Mouse (Mus musculus): Measurements from ENCODE around the gene Ildr2.
A peak's percentile ranks its signal among the peaks of the same experiment; 100 is the strongest.

Ildr2 gene

DNA sequence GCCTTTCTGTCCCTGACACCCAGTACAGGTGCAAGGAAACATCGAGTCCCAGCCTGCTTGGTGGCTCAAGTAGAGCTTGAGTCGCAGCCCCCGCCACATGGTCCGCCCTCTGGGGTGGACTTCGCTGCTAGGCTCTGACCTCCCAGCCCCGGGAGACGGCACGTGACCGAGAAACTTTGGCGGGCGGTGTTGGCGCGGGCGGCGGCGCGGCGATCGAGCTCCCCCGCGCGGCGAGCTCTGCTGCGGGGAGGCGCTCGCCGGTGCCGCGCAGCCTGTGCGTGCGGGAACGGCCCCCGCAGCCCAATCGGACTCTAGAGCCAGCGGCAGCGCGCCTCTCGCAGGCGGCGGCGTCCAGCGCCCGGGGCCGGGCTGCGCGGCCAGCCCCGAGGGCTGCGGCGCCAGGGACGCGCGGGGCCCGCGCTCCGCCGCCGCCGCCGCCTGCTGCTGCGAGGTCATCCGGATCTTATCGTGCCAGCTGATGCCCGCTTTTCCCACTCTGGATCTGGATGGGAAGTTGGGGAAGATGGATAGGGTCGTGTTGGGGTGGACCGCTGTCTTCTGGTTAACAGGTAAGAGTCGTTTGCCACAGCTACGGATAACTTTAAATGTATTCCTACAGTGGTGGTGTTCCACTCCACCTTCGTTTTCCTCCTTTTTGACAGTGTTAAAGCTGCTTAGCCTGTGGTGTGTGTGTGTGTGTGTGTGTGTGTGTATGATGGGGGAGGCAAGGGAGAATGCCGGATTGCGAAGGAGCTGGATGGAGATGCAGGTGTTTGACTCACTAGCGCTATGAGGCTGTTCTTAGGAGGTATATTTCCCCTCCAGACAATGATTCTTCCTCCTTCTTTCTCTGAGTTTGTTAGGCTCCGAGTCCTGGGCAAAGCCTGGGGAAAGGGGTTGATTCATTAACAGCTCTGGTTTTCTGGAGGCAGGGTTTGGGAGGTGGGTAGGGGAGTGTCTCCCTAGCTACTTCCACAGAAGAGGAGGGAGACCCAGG, at the start of gene Ildr2:
Ildr2 (plus strand) TSS at position 242 of the 997 bp plus-strand sequence.
- Histone ChIP-seq H3K4me1 (replicated peaks; ENCODE audit: low read depth, low read length) (peaks cover 23% of the 10 kb centered on the region; the same call in 1 of the 2 replicates), H3K27me3 (ENCODE audit: insufficient read depth, low read length) (peaks cover 80% of the 10 kb centered on the region), H3K36me3 (ENCODE audit: insufficient read depth, low read length) (no peaks in the 10 kb centered on the region), H3K4me3 (replicated peaks; ENCODE audit: low read length) (peak within 1 kb of the TSS; percentile 72), H3K9me3 (ENCODE audit: low read length) (no peaks in the 10 kb centered on the region; the same call in 1 of the 2 replicates)
- TF ChIP-seq POU5F1 (IDR thresholded peaks at IDR 0.05; ENCODE audit: borderline replicate concordance, low read length): no peak
- TF ChIP-seq NANOG (IDR thresholded peaks at IDR 0.05; ENCODE audit: borderline replicate concordance, low read length): no peak
- TF ChIP-seq CTCF (conservative IDR thresholded peaks at IDR 0.05; ENCODE audit: low read length): no peak

DNA sequence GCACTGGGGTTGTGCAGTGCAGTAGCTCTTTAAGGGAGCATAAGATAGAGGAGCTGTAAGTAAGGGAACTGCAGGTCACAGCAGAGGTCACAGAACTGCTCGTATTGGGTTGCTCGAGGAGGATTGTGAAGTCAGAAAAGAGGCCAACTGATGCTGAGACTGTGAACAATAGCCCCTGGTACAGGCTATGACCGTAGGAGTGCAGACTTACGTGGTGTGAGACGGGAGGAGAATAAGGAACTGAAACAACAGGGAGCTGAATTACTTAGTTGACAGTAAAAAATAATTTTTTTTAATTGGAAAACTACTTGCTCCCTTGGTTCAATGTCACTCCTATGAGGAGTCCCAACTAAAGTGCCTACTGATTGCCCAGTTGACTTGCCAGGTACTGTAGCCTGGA, 49.8 kb upstream of the Ildr2 start:
- TF ChIP-seq NANOG (IDR thresholded peaks at IDR 0.05; ENCODE audit: borderline replicate concordance, low read length): no peak
- TF ChIP-seq POU5F1 (IDR thresholded peaks at IDR 0.05; ENCODE audit: borderline replicate concordance, low read length): no peak
- TF ChIP-seq CTCF (conservative IDR thresholded peaks at IDR 0.05; ENCODE audit: low read length): no peak
- Histone ChIP-seq H3K36me3 (ENCODE audit: insufficient read depth, low read length) (peaks cover 9% of the 10 kb centered on the region; the same call in 1 of the 2 replicates), H3K9me3 (ENCODE audit: low read length) (peaks cover 22% of the 10 kb centered on the region), H3K4me1 (replicated peaks; ENCODE audit: low read depth, low read length) (peaks cover 4% of the 10 kb centered on the region; the same call in 1 of the 2 replicates), H3K27me3 (ENCODE audit: insufficient read depth, low read length) (no peaks in the 10 kb centered on the region), H3K4me3 (replicated peaks; ENCODE audit: low read length) (no peak overlapping the region)

DNA sequence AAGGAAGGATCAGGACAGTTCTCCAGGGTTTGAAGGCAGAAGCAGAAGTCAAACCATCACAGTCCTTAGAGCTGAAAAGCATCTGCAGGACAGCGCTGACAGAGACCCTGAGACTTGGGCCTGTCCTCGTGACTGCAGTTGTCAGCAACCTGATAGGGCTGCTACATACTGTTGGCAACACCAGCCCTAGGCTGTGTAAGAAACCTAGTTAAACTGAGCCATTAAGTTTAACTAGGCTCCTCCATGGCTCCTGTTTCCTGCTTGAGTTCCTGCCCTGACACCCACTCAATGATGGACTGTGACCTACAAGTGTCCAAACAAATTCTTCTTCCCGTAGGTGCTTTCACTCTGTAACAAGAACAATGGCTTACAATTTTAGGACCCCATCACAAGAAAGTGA, 48.8 kb upstream of the Ildr2 start:
- Histone ChIP-seq H3K36me3 (ENCODE audit: insufficient read depth, low read length) (no peaks in the 10 kb centered on the region), H3K9me3 (ENCODE audit: low read length) (peaks cover 26% of the 10 kb centered on the region), H3K4me1 (replicated peaks; ENCODE audit: low read depth, low read length) (peaks cover 4% of the 10 kb centered on the region; the same call in 1 of the 2 replicates), H3K27me3 (ENCODE audit: insufficient read depth, low read length) (no peaks in the 10 kb centered on the region), H3K4me3 (replicated peaks; ENCODE audit: low read length) (no peak overlapping the region)
- no peak for TF ChIP-seq NANOG (IDR thresholded peaks at IDR 0.05; ENCODE audit: borderline replicate concordance, low read length)
- no peak for TF ChIP-seq POU5F1 (IDR thresholded peaks at IDR 0.05; ENCODE audit: borderline replicate concordance, low read length)
- TF ChIP-seq CTCF (conservative IDR thresholded peaks at IDR 0.05; ENCODE audit: low read length): no peak

DNA sequence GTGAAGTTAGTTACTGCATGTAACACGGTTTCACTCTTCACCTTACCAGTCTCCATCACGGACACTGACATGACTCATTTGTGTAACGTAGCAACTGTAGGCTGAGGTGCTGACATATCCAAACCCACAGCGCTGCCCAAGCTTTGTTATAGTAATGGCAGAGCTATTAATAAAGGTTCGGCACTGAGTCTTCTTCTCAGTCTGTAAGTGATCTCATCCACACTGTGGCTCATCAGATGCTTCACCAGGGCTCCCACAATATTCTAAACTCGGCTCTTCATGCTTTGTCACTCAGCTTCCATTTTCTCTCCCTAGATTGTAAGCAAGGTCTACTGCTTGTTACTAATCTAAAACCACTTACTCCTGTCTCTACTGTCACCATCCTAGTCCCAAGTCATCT, 44.6 kb upstream of the Ildr2 start:
- Histone ChIP-seq H3K4me1 (replicated peaks; ENCODE audit: low read depth, low read length) (no peaks in the 10 kb centered on the region), H3K9me3 (ENCODE audit: low read length) (peaks cover 30% of the 10 kb centered on the region), H3K27me3 (ENCODE audit: insufficient read depth, low read length) (no peaks in the 10 kb centered on the region), H3K36me3 (ENCODE audit: insufficient read depth, low read length) (no peaks in the 10 kb centered on the region), H3K4me3 (replicated peaks; ENCODE audit: low read length) (no peak overlapping the region)
- TF ChIP-seq NANOG (IDR thresholded peaks at IDR 0.05; ENCODE audit: borderline replicate concordance, low read length) (no peak), CTCF (conservative IDR thresholded peaks at IDR 0.05; ENCODE audit: low read length) (no peak), POU5F1 (IDR thresholded peaks at IDR 0.05; ENCODE audit: borderline replicate concordance, low read length) (no peak)

DNA sequence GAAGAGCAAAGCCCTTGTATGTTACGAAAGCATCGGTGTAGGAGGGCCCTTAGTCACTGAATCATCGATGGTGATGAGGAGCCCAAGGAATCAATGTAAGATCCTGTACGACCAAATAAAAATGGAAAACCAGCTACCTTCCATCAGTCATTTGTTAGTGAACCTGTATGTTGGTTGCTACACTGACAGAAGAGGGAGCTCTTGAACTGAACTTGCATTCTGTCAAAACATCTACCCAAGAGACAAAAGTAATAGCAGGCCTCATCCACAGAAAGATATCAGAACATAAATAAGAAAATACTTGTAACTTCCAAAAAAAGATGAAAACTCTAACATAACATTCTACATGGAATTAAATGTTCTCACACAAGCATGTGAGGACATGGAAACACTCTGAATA, 39.8 kb upstream of the Ildr2 start:
- peaks cover 14% of the 10 kb centered on the region for H3K9me3 ChIP-seq (ENCODE audit: low read length)
- TF ChIP-seq POU5F1 (IDR thresholded peaks at IDR 0.05; ENCODE audit: borderline replicate concordance, low read length) (no peak), NANOG (IDR thresholded peaks at IDR 0.05; ENCODE audit: borderline replicate concordance, low read length) (no peak), CTCF (conservative IDR thresholded peaks at IDR 0.05; ENCODE audit: low read length) (no peak)

DNA sequence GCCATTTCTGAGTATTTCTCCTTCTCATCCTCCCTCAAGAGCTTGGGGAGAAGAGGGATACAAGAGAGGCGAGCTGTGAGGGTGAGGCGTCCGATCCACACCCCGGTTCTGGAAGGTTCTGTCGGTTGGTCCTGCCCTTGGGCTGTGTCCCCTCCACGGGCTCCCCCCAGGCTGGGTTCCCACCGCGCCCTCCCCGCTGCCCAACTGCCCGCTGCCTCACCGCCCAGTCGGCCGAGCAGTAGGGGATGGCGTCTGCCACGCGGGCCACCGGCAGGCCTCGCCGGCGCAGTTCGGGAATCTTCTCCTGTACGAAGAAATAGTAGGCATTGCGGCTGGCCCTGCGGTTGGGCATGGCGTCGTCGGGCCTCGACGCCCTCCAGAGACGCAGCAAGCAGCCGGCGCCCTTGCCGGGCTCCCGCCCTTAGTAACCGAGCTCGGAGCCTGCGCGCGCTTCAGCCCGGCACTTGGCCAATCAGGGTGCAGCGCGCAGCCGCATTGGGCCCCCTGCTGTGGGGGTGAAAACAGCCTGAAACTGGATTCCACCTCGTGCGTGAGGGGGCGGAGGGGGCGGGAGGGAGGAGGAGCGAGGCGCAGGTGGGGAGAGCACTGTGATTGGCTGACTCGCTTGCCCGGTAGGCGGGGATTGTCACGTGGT, 15.5 kb upstream of the Ildr2 start, which contains the start of gene Mael:
Mael (minus strand) TSS at position 433 of the 655 bp plus-strand sequence.
- Histone ChIP-seq H3K4me1 (replicated peaks; ENCODE audit: low read depth, low read length) (no peaks in the 10 kb centered on the region), H3K36me3 (ENCODE audit: insufficient read depth, low read length) (peaks cover 12% of the 10 kb centered on the region; the same call in 1 of the 2 replicates), H3K9me3 (ENCODE audit: low read length) (peaks cover 6% of the 10 kb centered on the region), H3K27me3 (ENCODE audit: insufficient read depth, low read length) (peaks cover 23% of the 10 kb centered on the region), H3K4me3 (replicated peaks; ENCODE audit: low read length) (peak within 1 kb of the TSS; percentile 69)
- TF ChIP-seq CTCF (conservative IDR thresholded peaks at IDR 0.05; ENCODE audit: low read length) (no peak), POU5F1 (IDR thresholded peaks at IDR 0.05; ENCODE audit: borderline replicate concordance, low read length) (no peak), NANOG (IDR thresholded peaks at IDR 0.05; ENCODE audit: borderline replicate concordance, low read length) (no peak)

More for the DNA sequence above, 39.8 kb upstream of the Ildr2 start:
- H3K4me3 ChIP-seq (replicated peaks; ENCODE audit: low read length): no peak overlapping the region
- H3K27me3 ChIP-seq (ENCODE audit: insufficient read depth, low read length): no peaks in the 10 kb centered on the region
- no peaks in the 10 kb centered on the region for H3K36me3 ChIP-seq (ENCODE audit: insufficient read depth, low read length)
- H3K4me1 ChIP-seq (replicated peaks; ENCODE audit: low read depth, low read length): no peaks in the 10 kb centered on the region

DNA sequence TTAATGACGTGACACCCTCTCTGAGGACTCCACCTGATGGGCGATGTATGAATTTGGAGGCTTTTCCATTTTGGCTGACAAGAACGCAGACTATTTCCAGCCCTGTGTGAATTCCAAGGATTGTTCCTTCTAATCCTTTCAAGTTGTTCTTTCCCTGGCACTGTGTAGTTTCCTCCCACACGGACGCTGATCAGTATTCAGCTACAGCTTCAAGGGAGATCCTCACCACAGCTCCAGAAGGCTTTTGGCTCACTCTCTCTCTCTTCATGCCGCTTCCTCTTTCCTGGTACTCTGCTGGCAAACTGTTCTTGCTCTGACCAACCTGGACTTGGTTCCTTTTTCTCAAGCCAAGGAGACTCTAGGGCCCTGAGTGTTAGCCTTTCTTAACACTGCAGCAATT, 9.7 kb upstream of the Ildr2 start:
- no peaks in the 10 kb centered on the region for H3K36me3 ChIP-seq (ENCODE audit: insufficient read depth, low read length)
- H3K9me3 ChIP-seq (ENCODE audit: low read length): no peaks in the 10 kb centered on the region
- TF ChIP-seq CTCF (conservative IDR thresholded peaks at IDR 0.05; ENCODE audit: low read length) (no peak), NANOG (IDR thresholded peaks at IDR 0.05; ENCODE audit: borderline replicate concordance, low read length) (no peak), POU5F1 (IDR thresholded peaks at IDR 0.05; ENCODE audit: borderline replicate concordance, low read length) (no peak)
- no peaks in the 10 kb centered on the region for H3K4me1 ChIP-seq (replicated peaks; ENCODE audit: low read depth, low read length)
- no peak overlapping the region for H3K4me3 ChIP-seq (replicated peaks; ENCODE audit: low read length)
- peaks cover 54% of the 10 kb centered on the region for H3K27me3 ChIP-seq (ENCODE audit: insufficient read depth, low read length)

DNA sequence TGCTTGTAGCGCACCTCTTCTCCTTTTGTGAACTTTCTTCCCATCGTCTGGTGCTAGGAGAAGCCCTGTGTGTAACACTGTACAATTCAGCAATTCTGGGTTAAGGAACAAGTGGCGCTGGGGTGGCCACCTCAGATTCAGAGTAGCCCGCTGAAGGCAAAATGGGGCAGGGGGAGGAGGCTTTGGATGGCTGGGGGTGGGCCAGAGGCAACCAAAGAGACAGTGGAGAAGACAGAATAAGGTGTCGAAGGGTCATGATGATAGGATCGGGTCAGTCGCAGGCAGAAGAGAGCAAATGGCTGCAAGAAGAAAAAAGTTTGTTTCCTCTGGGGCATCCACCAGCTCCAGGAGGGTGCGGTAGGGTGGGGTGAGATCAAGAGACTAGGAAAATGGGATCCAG, 1.2 kb downstream of the Ildr2 start:
- H3K36me3 ChIP-seq (ENCODE audit: insufficient read depth, low read length): no peaks in the 10 kb centered on the region
- TF ChIP-seq NANOG (IDR thresholded peaks at IDR 0.05; ENCODE audit: borderline replicate concordance, low read length) (no peak), CTCF (conservative IDR thresholded peaks at IDR 0.05; ENCODE audit: low read length) (no peak), POU5F1 (IDR thresholded peaks at IDR 0.05; ENCODE audit: borderline replicate concordance, low read length) (no peak)
- peaks cover 82% of the 10 kb centered on the region for H3K27me3 ChIP-seq (ENCODE audit: insufficient read depth, low read length)
- H3K9me3 ChIP-seq (ENCODE audit: low read length): no peaks in the 10 kb centered on the region; the same call in 1 of the 2 replicates
- peaks cover 23% of the 10 kb centered on the region; the same call in 1 of the 2 replicates for H3K4me1 ChIP-seq (replicated peaks; ENCODE audit: low read depth, low read length)
- H3K4me3 ChIP-seq (replicated peaks; ENCODE audit: low read length): no peak overlapping the region

Data from E14TG2a.4 (cell line).